Mouse (Mus musculus): ENCODE measurements around the gene Zcwpw1. TPM values are rescaled to one million over a fixed set of nuclear protein-coding genes. Genes with fewer than 3 reads are reported as not detected.
A peak's percentile ranks its signal among the peaks of the same experiment; 100 is the strongest.

Gene Zcwpw1
- total RNA-seq, 2 experiments from 2014 or later, result 4.8 to 6.3 TPM

DNA sequence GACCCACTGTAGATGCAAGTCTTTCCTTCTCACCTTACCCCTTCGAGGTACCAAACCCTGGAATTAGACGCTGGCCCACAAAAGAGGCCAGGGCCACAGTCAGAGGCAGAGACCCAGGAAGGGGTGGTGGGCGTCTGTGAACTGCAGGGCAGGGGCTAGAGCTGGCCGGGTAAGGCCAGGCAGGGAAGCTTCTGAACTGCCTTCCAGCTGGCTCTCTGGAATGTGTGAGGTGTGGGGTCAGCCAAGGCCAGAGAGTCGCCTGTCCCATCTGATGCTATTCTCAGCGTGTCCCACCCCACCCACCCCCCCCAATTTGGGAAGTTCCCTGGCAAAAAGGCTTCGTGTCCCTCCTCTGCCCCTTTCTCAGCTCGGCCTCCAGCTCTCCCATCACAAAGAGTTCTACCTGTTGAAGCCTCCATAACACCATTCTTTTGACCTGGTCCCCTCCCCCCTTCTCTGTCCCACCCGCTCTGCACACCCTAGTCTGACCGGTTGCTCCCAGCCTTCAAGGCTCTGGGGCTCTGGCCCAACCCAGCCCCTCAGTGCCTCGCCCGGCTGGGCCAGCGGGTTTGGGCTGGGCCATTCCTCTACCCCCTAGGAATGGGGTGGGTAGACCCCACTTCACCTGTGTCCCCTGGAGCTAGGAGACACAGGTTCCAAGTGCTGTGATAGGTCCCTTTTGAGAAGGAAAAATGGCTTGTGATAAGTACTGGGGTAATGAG, 34.3 kb upstream of the Zcwpw1 start:
- no peak for DNase-seq (ENCODE audit: low spot score in 2 of 2)

DNA sequence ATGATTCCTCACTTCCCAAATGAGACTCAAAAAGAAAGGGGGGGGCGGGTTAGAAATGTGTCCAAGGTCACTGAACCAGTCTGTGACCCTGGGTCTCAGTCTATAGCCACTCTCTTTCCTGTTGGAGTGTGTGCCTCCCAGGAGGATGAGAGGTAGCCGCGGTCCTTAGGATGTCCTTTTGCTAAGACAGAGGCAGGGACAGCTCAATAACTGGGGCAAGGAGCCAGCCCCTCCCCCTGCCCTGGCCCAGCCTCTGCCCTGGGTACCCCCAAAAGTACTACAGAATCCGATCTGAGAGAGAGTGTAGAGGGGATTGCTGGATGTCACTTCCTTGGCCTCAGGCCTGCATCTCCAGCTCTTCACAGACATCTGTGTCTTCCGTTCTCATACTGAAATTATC, 32.2 kb upstream of the Zcwpw1 start:
- DNase-seq (ENCODE audit: low spot score in 2 of 2), result no peak

DNA sequence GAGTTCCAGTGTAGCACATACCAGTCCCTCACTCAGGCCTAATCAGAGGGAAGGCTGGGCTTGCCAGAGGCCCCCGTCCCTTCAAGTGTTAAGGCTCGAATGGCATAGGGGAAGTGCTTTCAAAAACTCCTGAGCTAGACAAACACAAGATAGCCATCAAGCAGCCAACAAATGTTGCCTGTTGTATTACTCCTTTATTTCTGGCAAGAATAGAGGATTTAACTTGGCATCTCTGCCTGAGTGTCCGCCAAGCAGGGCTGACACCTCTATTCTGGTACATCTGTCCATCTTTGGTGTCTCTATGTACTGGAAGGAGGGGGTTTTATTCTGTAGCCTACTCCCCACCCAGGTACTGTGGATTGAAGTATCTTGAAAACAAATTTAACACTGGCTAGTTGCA, 31.5 kb upstream of the Zcwpw1 start:
- DNase-seq (ENCODE audit: low spot score in 2 of 2), result no peak

DNA sequence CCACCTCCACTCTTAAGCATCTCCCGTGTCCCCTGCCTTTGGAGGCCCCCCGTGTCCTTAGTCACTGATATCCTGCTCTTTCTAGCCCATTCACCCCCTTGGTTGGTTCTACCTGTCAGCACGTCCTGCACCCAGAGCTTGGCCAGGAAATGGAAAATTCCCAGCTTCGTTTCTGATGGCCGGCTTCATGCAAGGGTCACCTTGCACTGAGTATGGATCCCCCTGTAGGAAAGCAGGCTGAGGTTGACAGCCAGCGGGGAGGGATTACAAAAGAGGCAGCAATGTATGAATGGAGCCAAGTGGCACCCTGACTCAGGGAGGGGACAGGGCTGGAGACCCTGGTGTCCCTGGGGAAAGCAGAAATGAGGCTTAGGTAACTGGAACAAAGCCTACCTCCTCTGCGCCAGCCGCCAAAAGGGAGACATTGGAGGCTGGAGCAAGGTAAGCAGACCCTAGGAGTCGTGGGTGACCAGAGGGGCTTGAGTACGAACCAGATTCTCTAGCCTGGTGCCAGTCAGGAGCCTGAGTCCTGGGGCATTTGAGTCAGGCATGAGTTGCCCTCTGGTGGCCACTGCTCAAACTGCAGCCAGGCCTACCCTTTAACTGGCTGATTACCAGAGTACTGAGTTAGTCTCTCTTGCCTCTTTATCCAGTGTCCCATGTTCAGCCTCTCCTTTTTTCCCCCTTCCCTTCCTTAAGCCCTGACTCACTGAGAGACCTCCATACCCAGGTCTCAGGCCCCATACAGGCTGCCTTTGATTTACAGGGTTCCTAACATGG, 30.5 kb upstream of the Zcwpw1 start:
- peak; percentile 92 to 94 for DNase-seq (ENCODE audit: low spot score in 2 of 2)

DNA sequence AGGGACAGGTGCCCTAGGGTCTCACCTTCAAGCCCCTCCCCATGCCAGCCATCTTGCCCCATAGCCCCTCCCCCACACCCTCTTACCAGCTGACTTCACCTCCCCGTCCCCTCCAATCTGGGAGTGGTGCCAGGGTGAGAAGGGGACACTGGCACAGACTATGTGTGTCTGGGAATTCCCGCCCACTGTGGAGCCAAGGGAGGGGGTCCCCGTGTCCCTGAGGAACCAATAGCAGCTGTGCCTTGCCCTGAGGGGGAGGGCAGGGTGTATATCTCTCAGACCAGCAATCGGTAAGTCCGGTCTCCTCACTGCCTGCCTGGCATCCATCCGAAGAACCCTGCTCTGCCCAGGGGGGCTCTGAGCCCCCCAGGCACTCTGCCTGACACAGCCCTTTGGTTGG, 29.7 kb upstream of the Zcwpw1 start:
- peak; percentile 82 to 90 for DNase-seq (ENCODE audit: low spot score in 2 of 2)

DNA sequence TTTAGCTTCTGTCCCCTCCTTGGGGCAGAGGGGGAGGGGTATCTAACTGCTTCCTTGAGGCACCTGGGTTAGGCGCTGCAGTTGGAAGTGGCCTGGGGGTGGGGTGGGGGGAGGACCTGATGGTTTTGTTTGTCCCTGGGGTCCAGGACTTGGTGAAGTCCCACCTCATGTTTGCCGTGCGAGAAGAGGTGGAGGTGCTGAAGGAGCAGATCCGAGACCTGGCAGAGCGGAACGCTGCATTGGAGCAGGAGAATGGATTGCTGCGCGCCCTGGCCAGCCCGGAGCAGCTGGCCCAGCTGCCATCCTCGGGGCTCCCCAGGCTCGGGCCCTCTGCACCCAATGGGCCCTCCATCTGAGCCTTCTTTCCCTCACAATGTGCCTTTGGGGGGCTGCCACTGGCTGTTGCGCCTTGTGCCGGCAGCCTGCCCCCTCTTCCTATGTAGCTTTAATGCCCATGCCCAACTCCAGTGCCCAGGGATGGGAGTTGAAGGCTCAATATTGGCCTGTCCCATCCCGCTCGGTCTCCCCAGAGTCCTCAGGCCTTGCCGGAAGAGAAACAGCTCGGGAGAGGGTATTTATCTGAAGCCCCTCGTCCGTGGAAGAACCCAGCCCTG, 28.6 kb upstream of the Zcwpw1 start:
- DNase-seq (ENCODE audit: low spot score in 2 of 2), result no peak

DNA sequence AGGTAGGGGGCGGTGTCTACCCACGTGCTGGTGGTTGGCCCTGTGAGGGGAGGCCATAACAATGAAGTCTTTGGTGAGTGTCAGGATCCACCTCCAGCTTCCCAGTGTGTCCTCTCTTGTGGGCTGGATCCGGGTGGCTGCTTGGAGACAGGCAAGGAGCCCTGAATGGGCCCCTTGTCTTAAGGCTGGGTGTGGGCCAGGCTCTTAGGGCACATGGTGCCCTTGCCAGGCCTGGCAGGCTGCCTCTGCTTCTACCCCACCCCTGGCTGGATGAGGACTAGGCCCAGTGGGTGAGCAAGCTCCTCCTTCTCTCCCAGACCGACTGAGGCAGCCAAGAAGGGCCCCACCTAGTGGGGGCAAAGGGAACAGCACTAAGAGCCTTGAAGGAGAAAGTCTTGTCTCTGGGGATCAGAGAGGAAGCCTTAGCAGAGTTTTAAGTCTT, 27.6 kb upstream of the Zcwpw1 start:
- DNase-seq (ENCODE audit: low spot score in 2 of 2), result peak; percentile 90 to 92

DNA sequence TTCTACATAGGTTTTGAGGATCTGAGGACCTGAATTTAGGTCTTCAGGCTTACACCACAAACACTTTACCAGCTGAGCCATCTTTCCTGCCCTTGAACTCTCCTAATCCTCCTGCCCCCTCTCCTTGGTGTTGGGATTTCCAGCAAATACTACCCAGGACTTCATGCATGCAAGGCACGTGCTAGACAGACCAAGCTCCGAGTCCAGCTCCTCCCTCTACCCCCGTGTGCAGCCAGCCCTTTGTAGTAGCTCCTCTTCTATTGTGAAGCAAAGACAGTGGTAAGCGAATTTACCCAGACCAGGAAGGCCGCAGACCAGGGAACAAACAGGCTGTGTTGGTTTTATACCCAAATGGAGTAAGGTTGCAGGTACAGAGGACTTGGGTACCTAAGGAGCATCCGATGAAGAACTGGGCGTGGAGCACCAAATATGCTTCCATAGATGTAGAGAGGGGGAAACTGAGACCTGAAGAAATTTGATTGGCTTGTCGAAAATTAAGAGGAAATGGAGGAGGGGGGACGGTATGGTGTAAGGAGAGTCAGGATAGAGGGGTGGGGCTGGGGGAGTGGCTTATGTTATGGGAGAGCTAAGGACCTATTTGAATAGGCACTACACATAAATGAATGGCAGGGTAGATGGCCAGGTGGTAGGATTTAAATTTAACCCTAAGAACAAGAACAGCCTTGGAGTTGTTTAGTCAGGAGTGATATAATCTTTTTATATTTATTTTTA, 22.8 kb upstream of the Zcwpw1 start:
- no peak for DNase-seq (ENCODE audit: low spot score in 2 of 2)

DNA sequence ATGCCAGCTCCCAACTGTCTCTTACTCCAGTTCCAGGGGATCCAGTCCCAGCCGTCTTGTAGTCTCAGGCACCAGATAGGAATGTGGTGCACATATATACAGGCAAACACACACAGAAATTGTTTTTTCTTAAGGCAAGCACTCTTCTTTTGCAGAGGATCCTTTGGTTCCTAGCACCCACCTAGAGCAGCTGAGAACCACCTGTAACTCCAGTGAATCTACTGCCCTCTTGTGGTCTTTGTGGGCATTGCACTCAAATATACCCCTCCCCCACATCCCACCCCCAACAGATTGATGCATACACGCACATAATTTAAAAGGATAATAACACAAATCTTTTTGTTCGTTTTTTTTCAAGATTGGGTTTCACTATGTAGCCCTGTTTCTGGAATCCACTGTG, 21.3 kb upstream of the Zcwpw1 start:
- DNase-seq (ENCODE audit: low spot score in 2 of 2), result no peak

DNA sequence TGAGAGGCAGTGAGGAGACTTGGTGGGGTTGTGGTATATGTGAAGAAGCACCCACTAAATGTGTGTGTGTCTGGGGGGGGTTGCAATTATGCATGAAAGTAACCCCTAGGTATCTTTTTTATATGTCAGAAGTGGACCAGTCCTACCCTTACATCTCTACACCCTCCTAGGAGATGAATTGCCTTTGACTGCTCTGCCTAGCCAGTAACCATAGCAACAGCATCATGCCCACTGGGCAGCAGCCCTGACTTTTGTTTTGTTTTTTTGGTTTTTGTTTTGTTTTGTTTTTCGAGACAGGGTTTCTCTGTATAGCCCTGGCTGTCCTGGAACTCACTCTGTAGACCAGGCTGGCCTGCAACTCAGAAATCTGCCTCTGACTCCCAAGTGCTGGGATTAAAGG, 19.1 kb upstream of the Zcwpw1 start:
- no peak for DNase-seq (ENCODE audit: low spot score in 2 of 2)

DNA sequence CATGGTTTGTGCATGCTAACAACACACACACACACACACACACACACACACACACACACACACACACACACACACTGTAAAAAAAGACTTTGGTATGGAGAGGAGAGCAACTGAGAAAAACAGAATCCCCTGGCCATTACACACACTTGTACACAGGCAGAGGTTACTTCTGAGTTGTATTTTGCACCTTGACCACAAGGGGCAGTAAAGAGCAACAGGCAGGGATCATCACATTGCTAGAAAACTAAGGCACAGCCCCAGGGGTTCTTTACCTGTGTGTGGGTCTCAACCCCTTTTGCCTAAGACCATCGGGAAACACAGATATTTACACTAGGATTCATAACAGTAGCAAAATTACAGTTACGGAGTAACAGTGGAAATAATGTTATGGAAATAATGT, 16.9 kb upstream of the Zcwpw1 start:
- no peak for DNase-seq (ENCODE audit: low spot score in 2 of 2)

DNA sequence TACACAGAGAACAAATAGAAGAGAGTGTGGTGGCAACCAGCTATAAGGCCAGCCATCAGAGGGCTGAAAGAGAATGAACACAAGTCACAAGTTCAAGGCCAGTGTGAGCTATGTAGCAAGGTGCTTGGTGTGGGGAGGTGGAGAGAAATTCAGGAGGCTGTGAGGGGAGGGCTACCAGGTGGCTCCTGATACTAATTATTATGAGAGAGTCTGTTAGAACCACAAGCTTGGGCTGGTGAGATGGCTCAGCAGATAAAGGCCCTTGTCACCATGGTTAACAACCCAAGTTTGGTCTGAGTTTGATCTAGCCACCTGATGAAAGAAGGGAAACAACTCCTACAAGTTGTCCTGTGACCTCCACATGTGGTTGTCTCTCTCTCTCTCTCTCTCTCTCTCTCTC, 14.8 kb upstream of the Zcwpw1 start:
- no peak for DNase-seq (ENCODE audit: low spot score in 2 of 2)

DNA sequence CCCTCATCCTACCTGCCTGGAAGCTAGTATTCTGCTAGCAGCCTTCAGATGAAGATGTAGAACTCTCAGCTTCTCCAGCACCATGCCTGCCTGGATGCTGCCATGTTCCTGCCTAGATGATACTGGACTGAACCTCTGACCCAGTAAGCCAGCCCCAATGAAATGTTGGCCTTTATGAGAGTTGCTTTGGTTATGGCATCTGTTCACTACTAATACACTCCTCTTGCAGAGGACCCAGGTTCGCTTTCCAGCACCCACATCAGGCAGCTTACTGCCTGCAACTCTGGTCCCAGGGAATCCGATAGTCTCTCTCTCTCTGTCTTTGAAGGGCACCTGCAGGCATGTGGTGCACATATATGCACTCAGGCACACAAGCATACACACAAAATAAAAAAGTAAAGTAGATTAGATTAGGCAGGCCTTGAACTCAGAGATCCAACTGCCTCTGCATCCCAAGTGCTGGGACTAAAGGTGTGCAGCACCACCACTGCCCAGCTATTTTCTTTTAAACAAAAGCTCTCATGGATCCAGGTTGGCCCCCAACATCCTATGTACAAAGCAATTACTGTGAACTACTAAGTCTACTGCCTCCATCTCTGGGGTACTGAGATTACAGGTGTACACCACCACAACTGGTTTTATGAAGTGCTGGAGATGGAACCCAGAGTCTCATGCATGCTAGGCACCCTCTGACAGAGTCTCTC, 11.9 kb upstream of the Zcwpw1 start:
- DNase-seq (ENCODE audit: low spot score in 2 of 2), result no peak

DNA sequence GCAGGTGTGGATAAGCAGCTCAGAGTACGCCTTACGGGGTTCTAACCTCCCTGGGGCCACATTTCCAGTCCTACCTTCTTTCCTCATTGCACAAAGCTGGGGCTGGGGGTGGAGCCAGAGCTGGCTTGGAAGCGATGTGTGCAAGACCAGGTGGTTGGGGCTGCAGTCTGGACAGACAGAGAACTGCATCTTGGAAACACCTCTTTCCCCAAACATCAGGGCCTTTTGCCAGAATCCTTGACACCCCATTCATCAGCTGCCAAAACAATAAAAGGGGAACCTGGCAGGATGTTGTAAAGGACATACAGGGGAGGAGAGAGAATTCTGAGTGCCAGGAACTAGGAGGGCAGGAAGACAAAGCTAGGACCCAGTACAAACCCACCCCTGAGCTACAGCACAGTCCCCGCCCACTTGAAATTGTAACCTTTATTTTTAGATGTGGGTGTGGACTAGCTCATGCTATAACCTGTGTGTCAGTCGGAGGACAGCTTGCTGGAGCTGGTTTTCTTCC, 11.1 kb upstream of the Zcwpw1 start:
- no peak for DNase-seq (ENCODE audit: low spot score in 2 of 2)

DNA sequence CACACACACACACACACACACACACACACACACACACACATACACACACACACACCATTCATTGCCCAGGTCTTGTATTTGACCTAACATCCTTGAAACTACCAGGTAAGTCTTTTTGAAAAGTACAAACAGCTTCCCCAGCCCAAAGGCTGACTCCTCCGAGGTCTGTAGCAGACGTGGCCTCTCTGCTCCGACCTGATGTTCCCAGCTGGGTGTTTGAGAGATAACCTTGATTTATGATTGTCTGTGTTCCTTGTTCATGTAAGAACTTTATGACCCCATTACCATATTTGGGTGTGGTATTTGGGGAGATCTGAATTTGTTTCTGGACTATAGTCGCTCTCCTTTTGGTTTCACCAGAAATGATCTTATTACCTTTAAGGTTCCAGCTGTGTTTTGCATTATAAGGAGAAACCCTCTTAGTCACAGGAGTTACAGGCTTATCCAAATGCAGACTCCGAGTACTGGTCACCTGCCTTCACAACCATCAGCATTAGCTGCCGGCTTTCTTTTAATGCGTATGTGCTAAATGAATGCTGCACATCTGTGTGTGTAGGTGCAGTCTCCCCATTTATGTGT, 10.2 kb upstream of the Zcwpw1 start:
- no peak for DNase-seq (ENCODE audit: low spot score in 2 of 2)

DNA sequence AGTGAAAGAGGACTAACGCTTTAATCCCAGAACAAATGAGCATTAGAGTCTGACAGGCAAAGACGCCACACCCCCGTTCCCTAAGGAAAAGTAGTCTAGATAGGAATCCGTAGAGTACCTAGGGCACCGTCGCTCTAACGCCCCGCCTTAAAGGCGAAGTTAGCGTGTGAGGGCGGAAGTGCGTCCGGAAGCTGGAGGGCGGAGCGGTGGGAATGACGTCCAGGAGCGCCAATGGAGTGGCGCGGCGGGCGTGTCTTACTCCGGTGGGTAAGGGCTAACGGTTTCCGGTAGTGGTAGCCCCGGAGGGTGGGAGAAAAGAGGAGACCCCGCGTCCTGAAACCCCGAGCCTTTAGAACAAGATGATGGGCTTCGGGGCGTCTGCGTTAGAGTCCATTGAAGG, 9.0 kb upstream of the Zcwpw1 start, which contains the start of gene Ppp1r35:
Gene Ppp1r35, plus strand, starts transcription at position 215 of the 400 bp plus-strand sequence.
- DNase-seq (ENCODE audit: low spot score in 2 of 2), result peak; percentile 97 to 99

DNA sequence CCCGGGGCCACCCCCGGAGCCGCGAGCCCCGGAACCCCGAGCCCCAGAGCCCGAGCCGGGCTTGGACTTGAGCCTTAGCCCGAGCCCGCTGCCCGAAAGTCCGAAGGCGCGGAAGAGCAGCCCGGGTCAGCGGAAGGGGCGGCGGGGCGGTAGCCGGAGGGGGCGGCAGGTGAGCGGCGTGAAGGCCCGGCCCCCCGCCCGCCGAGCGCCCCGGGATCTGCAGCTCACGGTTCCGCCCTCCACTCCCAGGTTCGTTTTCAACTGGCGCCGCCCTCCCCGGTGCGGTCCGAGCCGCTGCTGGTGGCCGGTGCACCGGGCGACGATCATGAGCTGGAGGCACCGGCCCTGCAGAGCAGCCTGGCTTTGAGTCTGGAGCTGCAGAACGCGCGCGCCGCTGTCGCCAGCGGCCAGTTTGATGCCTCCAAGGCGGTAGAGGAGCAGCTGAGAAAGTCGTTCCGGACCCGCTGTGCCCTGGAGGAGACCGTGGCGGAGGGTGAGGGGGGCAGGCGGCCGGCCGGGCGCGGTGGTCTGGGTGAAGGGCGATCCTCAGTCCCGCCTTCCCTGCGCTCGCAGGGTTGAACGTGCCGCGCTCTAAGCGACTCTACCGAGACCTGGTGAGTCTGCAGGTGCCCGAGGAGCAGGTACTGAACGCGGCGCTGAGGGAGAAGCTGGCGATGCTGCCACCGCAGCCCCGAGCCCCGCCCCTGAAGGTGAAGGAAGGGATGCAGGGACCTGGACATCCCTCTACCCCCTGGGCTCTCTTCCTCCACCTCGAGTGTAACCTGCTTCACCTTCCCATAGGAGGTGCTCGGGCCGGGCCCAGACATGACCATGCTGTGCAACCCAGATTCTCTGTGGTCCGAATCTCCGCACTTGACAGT, 8.3 kb upstream of the Zcwpw1 start:
- peak in 1 of 2 experiments; percentile 47 for DNase-seq (ENCODE audit: low spot score in 2 of 2)

DNA sequence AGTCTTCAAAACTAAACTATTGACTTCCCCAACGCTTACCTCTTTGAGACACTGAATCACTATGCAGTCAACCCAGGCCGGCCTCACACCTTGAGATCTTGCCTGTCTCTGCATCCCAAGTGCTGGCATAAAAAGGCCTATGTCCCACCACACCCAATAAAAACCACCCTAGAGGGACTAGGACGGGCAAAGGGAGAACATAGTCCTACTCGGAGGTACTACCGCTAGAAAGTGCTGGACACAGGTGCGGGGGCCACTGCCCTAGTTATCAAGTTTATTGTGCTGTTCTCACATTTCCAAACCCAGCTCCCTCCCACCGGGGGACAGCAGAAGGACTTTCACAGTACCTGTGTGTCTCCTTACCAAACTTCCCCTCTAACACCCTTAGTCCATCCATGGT, 5.9 kb upstream of the Zcwpw1 start:
- DNase-seq (ENCODE audit: low spot score in 2 of 2), result no peak

DNA sequence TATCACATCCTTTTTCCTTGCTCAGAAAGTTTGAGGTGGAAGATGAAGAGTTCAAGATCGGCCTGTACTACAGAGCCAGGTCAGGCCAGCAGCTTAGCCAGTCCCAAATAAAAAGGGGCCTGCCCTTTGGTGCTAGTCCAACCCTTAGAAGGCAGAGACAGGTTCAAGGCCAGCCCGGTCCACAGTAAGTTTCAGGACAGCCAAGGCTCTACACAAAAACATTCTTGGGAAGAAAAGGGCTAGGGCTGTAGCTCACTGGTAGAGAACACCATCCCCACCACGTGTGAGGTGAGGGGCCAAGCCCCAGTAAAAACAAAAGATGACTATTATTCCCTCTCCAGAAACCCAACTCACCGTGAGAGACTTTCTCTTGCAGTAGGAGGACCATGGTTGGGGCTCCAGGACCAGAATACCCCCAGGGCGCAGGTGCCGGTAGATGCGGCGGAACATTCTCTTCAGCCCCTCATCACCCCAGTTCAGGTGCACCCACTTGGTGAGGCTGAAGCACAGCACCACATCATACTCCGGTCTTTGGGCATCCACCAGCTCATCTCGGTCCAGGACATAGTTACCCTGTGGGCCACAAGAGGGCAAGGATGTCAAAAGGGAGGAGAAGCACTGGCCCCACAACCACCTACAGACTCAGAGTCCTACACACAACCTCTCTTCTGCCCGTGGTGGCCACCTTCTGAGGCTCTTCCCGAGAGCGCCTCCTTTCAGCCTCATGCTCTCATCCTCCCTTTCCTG, 4.6 kb upstream of the Zcwpw1 start:
- DNase-seq (ENCODE audit: low spot score in 2 of 2), result no peak
